Mouse (Mus musculus) midbrain, embryonic 13.5 days (tissue): Measurements from ENCODE around the gene Fam221a. TPM values are rescaled to one million over a fixed set of nuclear protein-coding genes. Genes with fewer than 3 reads are reported as not detected.
"Not testable (repeated sequence)": the region's sequence is repeated elsewhere in the genome, so short reads cannot be mapped to it uniquely, and the experiment has no call there.

ENCODE experiments used
- ATAC-seq: fragments of 200-750 bp; cut with Nextera tagmentation; 2 replicates; pipeline ENCODE4 v1.8.0; 2017; ENCODE audit warnings: mild to moderate bottlenecking, moderate TSS enrichment, moderate library complexity
- H3K27ac ChIP-seq: fragments of 300-500 bp; sonication (generic); 2 replicates; pipeline ENCODE4 v1.5.1; 2015; ENCODE audit warnings: inconsistent platforms, mild to moderate bottlenecking, moderate library complexity
- H3K27me3 ChIP-seq: fragments of 300-500 bp; sonication (generic); 2 replicates; pipeline ENCODE4 v1.6.1; 2015; ENCODE audit warnings: mild to moderate bottlenecking, inconsistent platforms
- H3K36me3 ChIP-seq: fragments of 300-500 bp; sonication (generic); 2 replicates; pipeline ENCODE4 v1.6.1; 2015; ENCODE audit warnings: mild to moderate bottlenecking, inconsistent platforms
- H3K4me1 ChIP-seq: fragments of 300-500 bp; sonication (generic); replicated peaks from 2 replicates; pipeline ENCODE4 v1.6.1; 2015; ENCODE audit warnings: inconsistent platforms
- H3K4me2 ChIP-seq: fragments of 300-500 bp; sonication (generic); replicated peaks from 2 replicates; pipeline ENCODE4 v1.6.1; 2015; ENCODE audit warnings: moderate library complexity, mild to moderate bottlenecking, inconsistent platforms
- H3K4me3 ChIP-seq: fragments of 300-500 bp; sonication (generic); replicated peaks from 2 replicates; pipeline ENCODE4 v1.5.1; 2015; ENCODE audit warnings: mild to moderate bottlenecking, inconsistent platforms
- H3K9ac ChIP-seq: fragments of 300-500 bp; sonication (generic); replicated peaks from 2 replicates; pipeline ENCODE4 v1.6.1; 2015; ENCODE audit warnings: mild to moderate bottlenecking, inconsistent platforms
- H3K9me3 ChIP-seq: fragments of 300-500 bp; sonication (generic); 2 replicates; pipeline ENCODE4 v1.6.1; 2016; ENCODE audit warnings: mild to moderate bottlenecking, inconsistent platforms
- WGBS: fragments of 180-500 bp; shearing (Covaris S2); methylation state at CpG from one replicate; pipeline ENCODE4 v1.1.7; 2015; 5-methylcytosine and 5-hydroxymethylcytosine counted together
- polyA plus RNA-seq: library from polyadenylated mRNA; unstranded; fragments of >200 nt; fragmentation: Nextera tagmentation; extraction: Ambion mirVana; gene quantifications from 2 replicates; pipeline ENCODE4 v1.2.1, GENCODE M21; 2015

The Fam221a gene
- polyA plus RNA-seq, 1 experiment from 2014 or later = 4.3 TPM

- Histone ChIP-seq H3K36me3 (no peaks in the 10 kb centered on the region), H3K27me3 (no peaks in the 10 kb centered on the region), H3K9me3 (no peaks in the 10 kb centered on the region), H3K9ac (no peak overlapping the region), H3K27ac (no peak overlapping the region), H3K4me3 (no peak overlapping the region), H3K4me1 (no peaks in the 10 kb centered on the region), H3K4me2 (no peak overlapping the region)
- ATAC-seq = no peak
These were observed 29.9 kb downstream of the Fam221a start for GRCm38 (mm10) chr6:49397466-49397865.

GRCm38 (mm10) chr6:49398365-49398764 is 30.8 kb downstream of the Fam221a start:
- H3K4me1 ChIP-seq = no peaks in the 10 kb centered on the region
- no peaks in the 10 kb centered on the region for H3K36me3 ChIP-seq
- no peak overlapping the region for H3K9ac ChIP-seq
- no peaks in the 10 kb centered on the region for H3K9me3 ChIP-seq
- H3K4me2 ChIP-seq = no peak overlapping the region
- H3K27ac ChIP-seq = no peak overlapping the region
- H3K27me3 ChIP-seq = no peaks in the 10 kb centered on the region
- no peak overlapping the region for H3K4me3 ChIP-seq
- no peak for ATAC-seq

GRCm38 (mm10) chr6:49410830-49411229 is 43.3 kb downstream of the Fam221a start:
- Histone ChIP-seq H3K36me3 (no peaks in the 10 kb centered on the region), H3K4me1 (no peaks in the 10 kb centered on the region), H3K27me3 (no peaks in the 10 kb centered on the region), H3K9me3 (no peaks in the 10 kb centered on the region), H3K9ac (no peak overlapping the region), H3K4me3 (no peak overlapping the region), H3K4me2 (no peak overlapping the region), H3K27ac (no peak overlapping the region)
- 90% methylated on average over 3 of the region's 3 CpGs for WGBS
- no peak for ATAC-seq

GRCm38 (mm10) chr6:49412967-49413366 is 45.4 kb downstream of the Fam221a start:
- not testable (repeated sequence) for H3K27me3 ChIP-seq, H3K4me1 ChIP-seq, H3K4me2 ChIP-seq, H3K36me3 ChIP-seq, H3K9ac ChIP-seq, H3K9me3 ChIP-seq, H3K27ac ChIP-seq, ATAC-seq, H3K4me3 ChIP-seq
- WGBS = 78% methylated on average over 2 of the region's 2 CpGs

GRCm38 (mm10) chr6:49415971-49416370 is 48.4 kb downstream of the Fam221a start:
- 93% methylated on average over 1 of the region's 1 CpGs for WGBS
- no peak overlapping the region for H3K27ac ChIP-seq
- H3K4me3 ChIP-seq = no peak overlapping the region
- no peak overlapping the region for H3K9ac ChIP-seq
- H3K36me3 ChIP-seq = no peaks in the 10 kb centered on the region
- no peaks in the 10 kb centered on the region for H3K27me3 ChIP-seq
- H3K4me2 ChIP-seq = no peak overlapping the region
- no peaks in the 10 kb centered on the region for H3K4me1 ChIP-seq
- no peaks in the 10 kb centered on the region for H3K9me3 ChIP-seq
- ATAC-seq = no peak

DNA sequence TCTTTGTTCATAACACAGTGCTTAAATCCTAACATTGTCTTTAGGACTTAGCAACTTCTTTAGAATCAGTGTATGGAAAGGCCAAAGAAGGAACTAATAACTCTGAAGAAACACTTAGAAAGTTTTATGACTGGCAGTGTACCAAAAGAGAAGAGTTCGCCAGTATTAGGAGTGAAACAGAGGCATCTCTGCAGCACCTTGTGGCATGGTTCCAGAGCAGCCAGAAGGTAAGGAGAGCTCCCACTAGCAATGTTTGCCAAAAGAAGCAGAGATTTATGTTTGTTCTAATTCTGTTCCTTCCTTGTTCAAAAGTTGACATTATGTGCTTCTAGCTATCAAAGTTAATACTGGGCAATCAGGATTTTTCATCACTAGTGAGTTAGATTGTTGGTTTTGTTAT is 69.8 kb downstream of the Fam221a start:
- Histone ChIP-seq H3K4me1 (no peaks in the 10 kb centered on the region), H3K9ac (no peak overlapping the region), H3K9me3 (no peaks in the 10 kb centered on the region), H3K4me2 (no peak overlapping the region), H3K27ac (no peak overlapping the region), H3K4me3 (no peak overlapping the region), H3K27me3 (no peaks in the 10 kb centered on the region), H3K36me3 (no peaks in the 10 kb centered on the region)
- ATAC-seq = no peak
- 85% methylated on average over 1 of the region's 1 CpGs for WGBS

Other genes starting within 250 kb of the Fam221a start
- 53.7 and 57.8 TPM in 2 replicates for gene Igf2bp3, start 152.8 kb upstream of the Fam221a start, polyA plus RNA-seq
- gene Tra2a, start 103.7 kb upstream of the Fam221a start, polyA plus RNA-seq = 160 and 164 TPM in 2 replicates
- 7.3 and 8.3 TPM in 2 replicates for gene Ccdc126, start 48.5 kb upstream of the Fam221a start, polyA plus RNA-seq
- not detected in 2 replicates for gene Stk31, start 27.9 kb downstream of the Fam221a start, polyA plus RNA-seq